Mouse (Mus musculus): Measurements from ENCODE around the gene Agtpbp1. TPM values are rescaled to one million over a fixed set of nuclear protein-coding genes. Genes with fewer than 3 reads are reported as not detected.
"Not testable (repeated sequence)": the region's sequence is repeated elsewhere in the genome, so short reads cannot be mapped to it uniquely, and the experiment has no call there.

Agtpbp1 gene
- polyA plus RNA-seq, 1 experiment from 2014 or later: 14.9 TPM

DNA sequence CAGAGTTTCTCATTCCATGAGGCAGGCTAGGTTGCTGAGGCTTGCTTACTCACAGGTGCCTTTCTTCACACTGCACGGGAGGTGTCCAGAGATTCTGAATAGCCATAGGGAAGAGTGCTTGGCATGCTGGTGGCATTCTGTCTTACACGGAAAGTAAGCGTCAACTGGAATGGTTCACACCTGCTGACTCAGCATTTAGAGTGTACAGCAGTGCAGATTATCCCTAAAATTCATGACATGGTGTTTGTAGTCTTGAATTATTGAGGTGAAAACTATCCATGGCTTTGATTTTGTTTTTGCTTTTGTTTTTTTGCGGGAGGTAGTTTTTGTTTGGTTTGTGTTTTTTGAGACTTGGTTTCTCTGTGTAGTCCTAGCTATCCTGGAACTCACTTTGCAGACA lies 24.9 kb upstream of the Agtpbp1 start:
- Histone ChIP-seq H3K9ac (no peak overlapping the region), H3K9me3 (replicated peaks) (no peaks in the 10 kb centered on the region), H3K27me3 (replicated peaks) (no peaks in the 10 kb centered on the region), H3K4me1 (replicated peaks) (peaks cover 6% of the 10 kb centered on the region; the same call in 1 of the 2 replicates), H3K27ac (ENCODE audit: poor library complexity, severe bottlenecking) (peak overlapping the region; percentile 78; the same call in 1 of the 2 replicates), H3K36me3 (peaks cover 74% of the 10 kb centered on the region), H3K4me3 (no peak overlapping the region), H3K4me2 (no peak overlapping the region)
- ATAC-seq (ENCODE audit: insufficient number of reproducible peaks, low FRiP score): no peak
- 85% methylated on average over 4 of the region's 4 CpGs for WGBS

DNA sequence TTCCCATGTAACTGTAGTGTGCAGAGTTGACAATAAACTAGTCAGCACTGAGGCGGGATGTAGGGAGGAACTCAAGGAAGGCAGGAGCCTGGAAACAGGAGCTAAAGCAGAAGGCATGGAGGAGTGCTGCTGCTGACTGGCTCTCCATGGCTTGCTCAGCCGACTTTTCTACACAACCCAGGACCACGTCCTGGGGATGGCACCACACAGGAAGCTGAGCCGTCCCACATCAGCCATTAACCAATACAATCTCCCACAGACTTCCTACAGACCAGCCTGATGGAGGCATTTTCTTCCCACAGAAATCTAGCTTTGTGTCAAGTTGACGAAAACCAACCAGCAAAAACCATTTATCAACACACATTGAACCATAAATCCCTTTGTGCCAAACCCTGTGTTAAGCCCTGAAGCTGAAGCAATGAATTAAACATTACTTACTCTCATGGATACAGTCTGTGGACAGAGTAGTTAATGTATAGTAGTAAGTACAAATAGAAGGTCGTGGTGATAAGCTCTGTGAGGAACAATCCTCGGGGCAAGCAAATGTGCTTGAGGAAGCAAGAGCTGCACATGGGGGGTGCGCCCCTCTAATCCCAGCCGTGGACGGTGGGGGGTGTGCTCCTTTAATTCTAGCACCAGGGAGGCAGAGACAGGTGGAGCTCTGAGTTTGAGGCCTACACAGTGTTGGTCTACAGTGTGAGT lies 20.3 kb upstream of the Agtpbp1 start:
- Histone ChIP-seq H3K27me3 (replicated peaks) (no peaks in the 10 kb centered on the region), H3K36me3 (peaks cover 82% of the 10 kb centered on the region), H3K9ac (no peak overlapping the region), H3K9me3 (replicated peaks) (no peaks in the 10 kb centered on the region), H3K4me3 (no peak overlapping the region), H3K4me1 (replicated peaks) (peaks cover under 1% of the 10 kb centered on the region; the same call in 1 of the 2 replicates), H3K4me2 (no peak overlapping the region), H3K27ac (ENCODE audit: poor library complexity, severe bottlenecking) (no peak overlapping the region)
- no peak for ATAC-seq (ENCODE audit: insufficient number of reproducible peaks, low FRiP score)
- WGBS: 77% methylated on average over 10 of the region's 10 CpGs

DNA sequence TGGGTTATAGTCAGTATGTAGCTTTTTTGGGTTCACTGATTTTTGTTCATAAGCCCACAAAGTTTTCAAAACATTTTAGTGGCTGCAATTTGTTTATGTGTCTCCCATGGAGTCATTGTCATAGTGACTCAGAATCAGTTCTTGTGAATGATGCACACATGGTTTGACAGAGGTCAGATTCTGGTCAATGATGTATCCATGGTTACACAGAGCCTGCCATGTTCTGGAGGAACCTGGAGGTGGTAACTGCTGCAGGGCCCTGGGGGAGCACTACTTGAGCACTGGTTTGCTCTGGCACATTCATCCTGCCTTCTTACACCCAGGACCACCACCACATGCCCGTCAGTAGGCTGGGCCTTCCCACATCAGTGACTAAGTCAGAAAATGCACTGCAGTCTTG lies 19.5 kb upstream of the Agtpbp1 start:
- no peak overlapping the region for H3K4me3 ChIP-seq
- no peak overlapping the region for H3K27ac ChIP-seq (ENCODE audit: poor library complexity, severe bottlenecking)
- 96% methylated on average over 1 of the region's 1 CpGs for WGBS
- H3K27me3 ChIP-seq (replicated peaks): no peaks in the 10 kb centered on the region
- H3K4me2 ChIP-seq: no peak overlapping the region
- no peaks in the 10 kb centered on the region for H3K4me1 ChIP-seq (replicated peaks)
- no peak overlapping the region for H3K9ac ChIP-seq
- no peaks in the 10 kb centered on the region for H3K9me3 ChIP-seq (replicated peaks)
- H3K36me3 ChIP-seq: peaks cover 82% of the 10 kb centered on the region
- no peak for ATAC-seq (ENCODE audit: insufficient number of reproducible peaks, low FRiP score)

DNA sequence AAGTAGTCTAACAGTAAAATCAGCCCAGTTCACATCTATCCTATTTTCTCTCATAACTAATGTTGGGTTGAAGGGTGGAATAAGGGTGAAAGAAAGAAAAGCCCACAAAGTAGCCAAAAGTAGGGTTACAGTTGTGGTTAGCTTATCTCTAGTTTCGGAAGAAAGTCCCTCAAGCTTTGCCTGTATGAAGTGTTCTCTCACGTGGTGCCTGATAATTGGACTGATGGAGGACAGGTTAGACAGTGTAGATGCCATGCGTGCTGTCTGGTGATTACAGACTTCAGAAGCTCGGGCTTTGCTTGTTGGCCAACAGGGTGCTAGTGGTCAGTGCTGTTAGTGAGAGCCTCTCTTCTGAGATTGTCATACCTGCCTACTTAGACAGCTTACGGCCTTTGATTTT lies 18.1 kb upstream of the Agtpbp1 start:
- peaks cover 77% of the 10 kb centered on the region for H3K36me3 ChIP-seq
- H3K27me3 ChIP-seq (replicated peaks): no peaks in the 10 kb centered on the region
- H3K9me3 ChIP-seq (replicated peaks): no peaks in the 10 kb centered on the region
- no peak overlapping the region for H3K9ac ChIP-seq
- 82% methylated on average over 5 of the region's 5 CpGs for WGBS
- no peak for ATAC-seq (ENCODE audit: insufficient number of reproducible peaks, low FRiP score)
- no peak overlapping the region for H3K4me2 ChIP-seq
- H3K27ac ChIP-seq (ENCODE audit: poor library complexity, severe bottlenecking): no peak overlapping the region
- H3K4me3 ChIP-seq: no peak overlapping the region
- H3K4me1 ChIP-seq (replicated peaks): no peaks in the 10 kb centered on the region

DNA sequence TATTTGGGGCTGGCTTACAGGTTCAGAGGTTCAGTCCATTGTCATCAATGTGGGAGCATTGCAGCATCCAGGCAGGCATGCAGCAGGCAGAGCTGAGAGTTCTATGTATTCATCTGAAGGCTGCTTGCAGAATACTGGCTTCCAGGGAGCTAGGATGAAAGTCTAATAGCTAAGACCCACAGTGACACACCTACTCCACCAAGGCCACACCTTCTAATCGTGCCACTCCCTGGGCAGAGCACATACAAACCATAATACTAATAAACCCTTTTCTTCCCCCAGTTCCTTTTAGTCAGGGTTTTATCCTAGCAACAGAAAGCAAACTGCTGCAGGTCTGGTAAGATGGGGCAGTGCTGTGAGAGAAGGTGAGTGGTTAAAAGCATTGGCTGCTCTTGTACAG lies 7.6 kb upstream of the Agtpbp1 start:
- Histone ChIP-seq H3K27ac (ENCODE audit: poor library complexity, severe bottlenecking) (no peak overlapping the region), H3K36me3 (peaks cover 75% of the 10 kb centered on the region), H3K4me2 (no peak overlapping the region), H3K4me1 (replicated peaks) (peaks cover 4% of the 10 kb centered on the region), H3K9me3 (replicated peaks) (no peaks in the 10 kb centered on the region), H3K27me3 (replicated peaks) (no peaks in the 10 kb centered on the region), H3K4me3 (no peak overlapping the region), H3K9ac (no peak overlapping the region)
- 92% methylated on average over 1 of the region's 1 CpGs for WGBS
- no peak for ATAC-seq (ENCODE audit: insufficient number of reproducible peaks, low FRiP score)

DNA sequence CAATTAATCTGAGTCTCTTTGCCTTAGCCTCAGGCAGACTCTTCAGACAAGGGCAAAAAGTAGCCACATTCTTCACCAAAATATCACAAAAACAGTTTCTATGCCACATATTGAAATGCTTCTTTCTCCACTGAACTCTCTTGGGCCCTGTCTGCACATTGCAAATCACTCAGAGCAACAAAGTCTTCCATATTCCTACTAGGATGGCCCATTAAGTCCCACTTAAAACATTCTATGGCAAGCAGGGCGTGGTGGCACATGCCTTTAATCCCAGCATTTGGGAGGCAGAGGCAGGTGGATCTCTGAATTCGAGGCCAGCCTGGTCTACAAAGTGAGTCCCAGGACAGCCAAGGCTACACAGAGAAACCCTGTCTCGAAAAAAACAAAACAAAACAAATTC lies 7.0 kb upstream of the Agtpbp1 start:
- not testable (repeated sequence) for H3K4me1 ChIP-seq (replicated peaks); H3K9me3 ChIP-seq (replicated peaks); H3K9ac ChIP-seq; ATAC-seq (ENCODE audit: insufficient number of reproducible peaks, low FRiP score); H3K4me3 ChIP-seq; H3K27me3 ChIP-seq (replicated peaks); H3K4me2 ChIP-seq; H3K27ac ChIP-seq (ENCODE audit: poor library complexity, severe bottlenecking)
- peaks cover 81% of the 10 kb centered on the region for H3K36me3 ChIP-seq
- 93% methylated on average over 3 of the region's 3 CpGs for WGBS

DNA sequence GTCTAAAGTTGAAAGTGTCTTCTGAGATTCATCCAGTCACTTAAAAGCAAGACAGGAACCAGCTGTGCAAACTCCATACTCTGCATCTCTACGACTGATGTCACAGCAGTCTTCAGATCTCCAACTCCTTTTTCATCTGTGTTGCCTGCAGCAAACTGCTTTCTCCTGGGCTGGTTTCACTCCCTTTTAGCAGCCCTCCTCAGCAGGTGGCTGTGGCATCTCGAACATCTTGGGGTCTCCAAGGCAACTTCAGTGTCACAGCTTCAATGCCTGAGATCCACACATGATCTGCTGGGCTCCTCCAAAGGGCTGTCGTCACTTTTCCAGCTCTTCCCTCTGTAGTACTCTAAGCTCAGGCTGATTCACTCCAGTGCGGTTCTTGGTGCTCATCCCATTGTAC lies 5.7 kb upstream of the Agtpbp1 start:
- H3K4me1 ChIP-seq (replicated peaks): peaks cover 20% of the 10 kb centered on the region
- no peak overlapping the region for H3K9ac ChIP-seq
- peaks cover 76% of the 10 kb centered on the region for H3K36me3 ChIP-seq
- H3K27ac ChIP-seq (ENCODE audit: poor library complexity, severe bottlenecking): no peak overlapping the region
- no peak overlapping the region for H3K4me2 ChIP-seq
- no peak overlapping the region for H3K4me3 ChIP-seq
- H3K27me3 ChIP-seq (replicated peaks): no peaks in the 10 kb centered on the region
- no peaks in the 10 kb centered on the region for H3K9me3 ChIP-seq (replicated peaks)
- no peak for ATAC-seq (ENCODE audit: insufficient number of reproducible peaks, low FRiP score)
- WGBS: 88% methylated on average over 4 of the region's 4 CpGs

DNA sequence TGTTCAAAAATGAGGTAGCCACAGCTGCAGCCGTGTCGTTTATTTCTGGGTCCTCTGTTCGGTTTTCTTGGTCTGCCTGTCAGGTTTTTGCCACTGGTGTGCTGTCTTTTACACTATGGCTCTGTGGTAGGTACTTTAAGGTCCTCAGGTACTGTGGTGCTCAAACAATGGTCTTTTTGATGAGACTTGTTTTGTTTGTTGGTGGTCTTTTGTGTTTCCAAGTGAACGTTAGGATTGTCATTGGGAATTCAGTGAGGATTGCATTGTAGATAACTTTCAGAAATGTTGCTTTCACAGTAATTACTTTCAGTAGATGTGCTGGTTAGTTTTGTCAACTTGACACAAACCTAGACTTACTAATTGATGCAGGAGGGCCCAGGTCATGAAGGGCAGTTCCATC lies 4.6 kb upstream of the Agtpbp1 start:
- no peak overlapping the region for H3K9ac ChIP-seq
- H3K9me3 ChIP-seq (replicated peaks): no peaks in the 10 kb centered on the region
- H3K36me3 ChIP-seq: peaks cover 70% of the 10 kb centered on the region
- H3K27ac ChIP-seq (ENCODE audit: poor library complexity, severe bottlenecking): no peak overlapping the region
- no peaks in the 10 kb centered on the region for H3K27me3 ChIP-seq (replicated peaks)
- WGBS: 93% methylated on average over 4 of the region's 4 CpGs
- H3K4me3 ChIP-seq: no peak overlapping the region
- peaks cover 20% of the 10 kb centered on the region for H3K4me1 ChIP-seq (replicated peaks)
- ATAC-seq (ENCODE audit: insufficient number of reproducible peaks, low FRiP score): no peak
- H3K4me2 ChIP-seq: no peak overlapping the region

DNA sequence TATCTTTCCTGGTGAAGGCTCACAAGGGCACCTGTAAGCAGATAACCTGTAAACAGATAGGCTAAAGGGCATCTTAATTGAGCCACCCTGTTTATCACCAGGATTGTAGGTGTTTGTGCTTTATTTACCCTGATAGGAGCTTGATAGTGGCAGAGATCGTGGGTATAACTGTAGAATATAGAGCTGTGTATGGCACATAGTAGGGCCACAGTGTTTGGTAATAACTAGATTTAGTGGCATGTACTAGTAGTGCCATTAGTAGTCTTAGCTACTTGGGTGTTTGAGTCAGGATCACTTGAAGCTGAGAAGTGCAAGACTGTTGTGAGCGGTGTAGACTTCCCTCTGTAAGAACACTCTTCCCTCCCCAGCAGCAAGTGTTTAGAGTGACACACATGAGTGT lies 2.2 kb upstream of the Agtpbp1 start:
- 94% methylated on average over 2 of the region's 2 CpGs for WGBS
- H3K4me1 ChIP-seq (replicated peaks): peaks cover 20% of the 10 kb centered on the region
- no peak overlapping the region for H3K27ac ChIP-seq (ENCODE audit: poor library complexity, severe bottlenecking)
- no peaks in the 10 kb centered on the region for H3K27me3 ChIP-seq (replicated peaks)
- no peaks in the 10 kb centered on the region for H3K9me3 ChIP-seq (replicated peaks)
- no peak overlapping the region for H3K4me3 ChIP-seq
- ATAC-seq (ENCODE audit: insufficient number of reproducible peaks, low FRiP score): no peak
- H3K4me2 ChIP-seq: 0 out of 2 replicates have a peak overlapping the region, but pooled peaks have one; percentile 84
- no peak overlapping the region for H3K9ac ChIP-seq
- peaks cover 46% of the 10 kb centered on the region for H3K36me3 ChIP-seq

DNA sequence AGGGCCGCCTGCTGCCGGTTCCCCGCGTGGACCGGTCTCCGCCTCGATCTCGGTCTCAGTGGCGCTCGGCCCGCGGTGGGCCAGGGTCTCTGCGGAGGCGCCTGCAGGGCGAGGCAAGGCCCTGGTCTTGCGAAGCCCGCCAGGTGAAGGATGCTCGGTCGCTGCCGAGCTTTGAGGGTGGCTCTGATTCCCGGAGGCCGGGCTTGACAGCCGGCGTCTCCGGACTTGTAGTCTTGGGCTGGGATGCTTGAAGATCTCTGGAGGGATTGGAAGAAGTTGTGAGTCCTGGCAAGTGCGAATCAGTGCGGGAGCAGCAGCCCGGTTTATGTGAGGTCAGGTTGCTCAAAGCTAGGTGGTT lies 600 bp upstream of the Agtpbp1 start:
- WGBS: under 1% methylated on average over 28 of the region's 28 CpGs

DNA sequence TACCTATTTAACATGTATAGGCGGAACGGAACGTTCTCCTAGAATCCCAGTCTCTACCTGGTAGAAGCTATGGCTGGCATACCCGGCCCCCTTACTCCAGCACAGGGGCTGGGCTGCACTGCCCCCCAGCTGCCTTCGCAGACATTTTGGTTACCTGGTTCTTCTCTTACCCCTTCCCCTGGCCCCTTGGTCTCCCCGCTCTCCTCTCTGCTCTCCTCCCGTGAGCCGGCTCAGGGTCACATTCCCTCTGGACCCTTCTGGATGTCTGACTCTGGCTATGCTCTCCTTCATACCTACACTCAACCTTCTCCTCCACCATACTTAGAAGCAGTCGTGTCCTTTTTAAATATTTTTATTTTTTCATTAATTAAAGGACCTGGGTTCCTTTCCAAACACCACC lies 546 bp downstream of the Agtpbp1 start:
- Histone ChIP-seq H3K4me1 (replicated peaks) (peaks cover 20% of the 10 kb centered on the region), H3K9ac (peak overlapping the region; percentile 68), H3K27me3 (replicated peaks) (no peaks in the 10 kb centered on the region), H3K36me3 (peaks cover 19% of the 10 kb centered on the region), H3K4me2 (peak overlapping the region; percentile 84), H3K9me3 (replicated peaks) (0 out of 2 replicates have a peak, but pooled peaks cover 3% of the 10 kb centered on the region), H3K4me3 (peak overlapping the region; percentile 78), H3K27ac (ENCODE audit: poor library complexity, severe bottlenecking) (peak overlapping the region; percentile 44; the same call in 1 of the 2 replicates)
- peak; percentile 51 for ATAC-seq (ENCODE audit: insufficient number of reproducible peaks, low FRiP score)
- 4% methylated on average over 9 of the region's 9 CpGs for WGBS

More for the DNA sequence above, 600 bp upstream of the Agtpbp1 start:
- Histone ChIP-seq H3K27ac (ENCODE audit: poor library complexity, severe bottlenecking) (peak overlapping the region; percentile 74), H3K27me3 (replicated peaks) (no peaks in the 10 kb centered on the region), H3K36me3 (peaks cover 31% of the 10 kb centered on the region), H3K4me1 (replicated peaks) (peaks cover 20% of the 10 kb centered on the region), H3K9me3 (replicated peaks) (0 out of 2 replicates have a peak, but pooled peaks cover 3% of the 10 kb centered on the region), H3K4me2 (peak overlapping the region; percentile 84), H3K9ac (peak overlapping the region; percentile 87), H3K4me3 (peak overlapping the region; percentile 78)
- ATAC-seq (ENCODE audit: insufficient number of reproducible peaks, low FRiP score): no peak

DNA sequence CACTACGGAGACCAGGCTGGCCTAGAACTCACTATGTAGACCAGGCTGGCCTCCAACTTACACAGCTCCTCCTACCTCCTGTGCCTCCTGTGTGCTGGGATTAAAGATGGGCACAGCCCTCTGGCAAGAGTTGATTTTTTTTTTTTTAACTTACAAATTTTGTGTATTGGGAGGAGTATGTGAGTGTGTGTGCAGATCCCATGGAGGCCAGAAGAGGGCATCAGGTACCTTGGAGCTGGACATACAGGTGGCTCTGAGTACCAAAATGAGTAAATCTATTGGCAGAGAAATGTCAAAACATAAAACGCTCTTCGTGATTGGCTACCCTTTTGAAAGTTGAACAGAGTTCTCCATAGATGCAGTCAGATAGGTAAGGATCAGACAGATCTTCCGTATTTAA lies 4.1 kb downstream of the Agtpbp1 start:
- Histone ChIP-seq H3K27ac (ENCODE audit: poor library complexity, severe bottlenecking) (no peak overlapping the region), H3K4me1 (replicated peaks) (peaks cover 2% of the 10 kb centered on the region; the same call in 1 of the 2 replicates), H3K9me3 (replicated peaks) (0 out of 2 replicates have a peak, but pooled peaks cover 3% of the 10 kb centered on the region), H3K4me2 (no peak overlapping the region), H3K4me3 (no peak overlapping the region), H3K27me3 (replicated peaks) (no peaks in the 10 kb centered on the region), H3K36me3 (no peaks in the 10 kb centered on the region), H3K9ac (no peak overlapping the region)
- no peak for ATAC-seq (ENCODE audit: insufficient number of reproducible peaks, low FRiP score)
- WGBS: 92% methylated on average over 4 of the region's 4 CpGs

All from heart, embryonic 12.5 days (tissue).